In the genomic region with DNA sequence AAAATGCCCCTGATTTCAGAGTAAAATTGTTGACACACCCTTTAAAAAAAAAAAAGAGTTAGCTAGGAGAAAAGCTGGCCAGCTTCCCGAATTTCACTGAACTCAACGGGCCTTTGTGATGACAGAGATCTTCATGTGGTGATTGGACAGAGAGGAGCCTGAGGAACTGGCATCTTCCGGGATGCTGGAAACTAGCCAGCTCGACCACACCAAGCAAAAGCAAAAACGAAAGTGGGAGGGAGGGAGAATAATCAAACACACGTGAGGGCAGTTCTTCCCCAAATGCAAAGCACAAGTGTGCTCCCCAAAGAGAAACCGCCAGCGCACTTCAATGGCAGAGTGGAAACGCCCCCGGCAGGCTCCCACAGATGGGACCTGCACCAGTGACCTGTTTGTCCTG, we compare ENCODE assay signal across 8 mouse cellular contexts. TPM values are rescaled to one million over a fixed set of nuclear protein-coding genes. Genes with fewer than 3 reads are reported as not detected.
DNase-seq lines count a peak whose midpoint lies in the region; ATAC-seq and TF ChIP-seq lines count a peak whose summit lies in the region.

No protein-coding gene starts in this region.

- 0 out of 2 replicates have a peak overlapping the region, but pooled peaks have one; percentile 51 for H3K9ac ChIP-seq in hindbrain, embryonic 13.5 days
- peak overlapping the region; percentile 50 for H3K9ac ChIP-seq in limb, embryonic 13.5 days
- H3K9ac ChIP-seq in midbrain, postnatal 0 days (replicated peaks; ENCODE audit: low read length, poor library complexity, severe bottlenecking) = no peak overlapping the region

- no peak for TF ChIP-seq CTCF in midbrain, postnatal 0 days (IDR thresholded peaks at IDR 0.05)

- no peak overlapping the region for H3K27ac ChIP-seq in hindbrain, embryonic 13.5 days
- no peak overlapping the region for H3K27ac ChIP-seq in limb, embryonic 13.5 days
- no peak overlapping the region for H3K27ac ChIP-seq in midbrain, postnatal 0 days (ENCODE audit: low read depth, low read length)

- H3K4me3 ChIP-seq in hindbrain, embryonic 13.5 days = 0 out of 2 replicates have a peak overlapping the region, but pooled peaks have one; percentile 9
- peak overlapping the region; percentile 47 for H3K4me3 ChIP-seq in limb, embryonic 13.5 days
- 0 out of 2 replicates have a peak overlapping the region, but pooled peaks have one; percentile 3 for H3K4me3 ChIP-seq in midbrain, postnatal 0 days (ENCODE audit: low read depth, low read length)

- 35% methylated on average over 10 of the region's 10 CpGs for WGBS in hindbrain, embryonic 13.5 days
- 19% methylated on average over 10 of the region's 10 CpGs for WGBS in limb, embryonic 13.5 days
- 37% methylated on average over 10 of the region's 10 CpGs for WGBS in midbrain, postnatal 0 days

- peak overlapping the region; percentile 54 for H3K4me2 ChIP-seq in hindbrain, embryonic 13.5 days
- peak overlapping the region; percentile 62 for H3K4me2 ChIP-seq in limb, embryonic 13.5 days (replicated peaks)
- peak overlapping the region; percentile 36 for H3K4me2 ChIP-seq in midbrain, postnatal 0 days (ENCODE audit: low read depth, low read length, poor library complexity, severe bottlenecking)

- ATAC-seq in hindbrain, embryonic 13.5 days (ENCODE audit: low FRiP score) = no peak
- no peak for ATAC-seq in limb, embryonic 13.5 days (ENCODE audit: low FRiP score, low read depth)
- ATAC-seq in midbrain, postnatal 0 days (ENCODE audit: low FRiP score) = no peak

- no peaks in the 10 kb centered on the region for H3K9me3 ChIP-seq in hindbrain, embryonic 13.5 days
- no peaks in the 10 kb centered on the region for H3K9me3 ChIP-seq in limb, embryonic 13.5 days
- H3K9me3 ChIP-seq in midbrain, postnatal 0 days (ENCODE audit: low read length) = no peaks in the 10 kb centered on the region

- peak; percentile 46 for DNase-seq in embryo, embryonic 11 days
- DNase-seq in embryo, embryonic 10.5 days (ENCODE audit: low spot score) = no peak
- DNase-seq in MN1 (ENCODE audit: low spot score) = peak; percentile 38
- peak; percentile 78 for DNase-seq in gastrocnemius, adult 18-20 months (ENCODE audit: low spot score)
- DNase-seq in midbrain, postnatal 0 days (ENCODE audit: low spot score) = peak; percentile 75
- DNase-seq in thymus, postnatal 10 days (ENCODE audit: low spot score in 2 of 2) = no peak

- H3K36me3 ChIP-seq in hindbrain, embryonic 13.5 days = no peaks in the 10 kb centered on the region
- H3K36me3 ChIP-seq in limb, embryonic 13.5 days = no peaks in the 10 kb centered on the region
- no peaks in the 10 kb centered on the region for H3K36me3 ChIP-seq in midbrain, postnatal 0 days (ENCODE audit: insufficient read depth, low read length)

- peaks cover 40% of the 10 kb centered on the region for H3K4me1 ChIP-seq in hindbrain, embryonic 13.5 days (replicated peaks)
- H3K4me1 ChIP-seq in limb, embryonic 13.5 days = peaks cover 59% of the 10 kb centered on the region
- H3K4me1 ChIP-seq in midbrain, postnatal 0 days (ENCODE audit: insufficient read depth, low read length) = no peaks in the 10 kb centered on the region; the same call in 1 of the 2 replicates

- peaks cover 20% of the 10 kb centered on the region for H3K27me3 ChIP-seq in hindbrain, embryonic 13.5 days
- peaks cover 25% of the 10 kb centered on the region for H3K27me3 ChIP-seq in limb, embryonic 13.5 days
- peaks cover 7% of the 10 kb centered on the region; the same call in 1 of the 2 replicates for H3K27me3 ChIP-seq in midbrain, postnatal 0 days (ENCODE audit: insufficient read depth, low read length)

RNA-seq across cellular contexts. Expression of a gene that starts 0.8 kb away (rescaled TPM):
- total RNA-seq in gastrocnemius, adult 18-20 months (2021) = 10 to 100 TPM; 11.9 to 18.9 TPM
- 11.9 and 13.8 TPM in 2 replicates for polyA plus RNA-seq in hindbrain, embryonic 13.5 days (2015; fragmentation: Nextera tagmentation; extraction: Ambion mirVana)
- 17.1 and 18.1 TPM in 2 replicates for polyA plus RNA-seq in limb, embryonic 13.5 days (2015; fragmentation: Nextera tagmentation; extraction: Ambion mirVana)
- 7.1 and 9.6 TPM in 2 replicates for total RNA-seq in midbrain, postnatal 0 days (2014; rRNA removed)
- 12.5 and 15.0 TPM in 2 replicates for polyA plus RNA-seq in midbrain, postnatal 0 days (2015; fragmentation: Nextera tagmentation; extraction: Ambion mirVana)

RNA-seq across cellular contexts. Expression of a gene that starts 26.7 kb away (rescaled TPM):
- 1 to 10 TPM; 3.4 to 3.8 TPM for total RNA-seq in gastrocnemius, adult 18-20 months (2021)
- polyA plus RNA-seq in hindbrain, embryonic 13.5 days (2015; fragmentation: Nextera tagmentation; extraction: Ambion mirVana) = 1.9 and 2.3 TPM in 2 replicates
- 6.9 and 8.2 TPM in 2 replicates for polyA plus RNA-seq in limb, embryonic 13.5 days (2015; fragmentation: Nextera tagmentation; extraction: Ambion mirVana)
- total RNA-seq in midbrain, postnatal 0 days (2014; rRNA removed) = 0.60 and 0.66 TPM in 2 replicates
- polyA plus RNA-seq in midbrain, postnatal 0 days (2015; fragmentation: Nextera tagmentation; extraction: Ambion mirVana) = 0.85 and 0.88 TPM in 2 replicates

Comparison
In these comparisons a context has a peak if more than half of its experiments do, and no peak if none do; other contexts are left out.
1. DNase-seq: peak in embryo, embryonic 11 days (single experiment), MN1 (single experiment), gastrocnemius, adult 18-20 months (single experiment) and midbrain, postnatal 0 days (single experiment); none in embryo, embryonic 10.5 days (single experiment) and thymus, postnatal 10 days (0 of 2).
2. Peak in every context shown above with its lines, with median percentiles within 50 percentile points of each other: H3K4me2 ChIP-seq and H3K4me3 ChIP-seq.